Mouse (Mus musculus) effector memory CD4-positive, alpha-beta T cell, adult 7 months (primary cell): ENCODE results near the gene Nexn. TPM values are rescaled to one million over a fixed set of nuclear protein-coding genes. Genes with fewer than 3 reads are reported as not detected.

Experiments
- polyA plus RNA-seq: library from polyadenylated mRNA; unstranded; fragments of 100-300 nt; shearing (Covaris generic); gene quantifications from one replicate; pipeline ENCODE4 v1.2.1, GENCODE M21; 2017

Nexn gene
- polyA plus RNA-seq, result 1.9 TPM

GRCm38 (mm10) chr3:152266036-152266421, at the start of gene Nexn:
TSS of gene Nexn (minus strand) at chr3:152266350.

GRCm38 (mm10) chr3:152209967-152210634, 56.0 kb downstream of the Nexn start, which contains the start of the genes Dnajb4 and Fubp1:
TSS of gene Dnajb4 (minus strand) at chr3:152210302.
TSS of gene Fubp1 (plus strand) at chr3:152210422.

Other genes starting within 250 kb of the Nexn start
- gene Gipc2, start 100.1 kb downstream of the Nexn start, polyA plus RNA-seq, result not detected
- gene Dnajb4, start 56.0 kb downstream of the Nexn start, polyA plus RNA-seq, result 42.5 TPM
- gene Fubp1, start 55.9 kb downstream of the Nexn start, polyA plus RNA-seq, result 133 TPM
- gene Miga1, start 74.1 kb upstream of the Nexn start, polyA plus RNA-seq, result 8.5 TPM
- 47.5 TPM for gene Usp33, start 80.1 kb upstream of the Nexn start, polyA plus RNA-seq
- gene Zzz3, start 129.1 kb upstream of the Nexn start, polyA plus RNA-seq, result 73.8 TPM